Mouse (Mus musculus) liver, embryonic 14.5 days (tissue): ENCODE measurements around the gene Taf8. TPM values are rescaled to one million over a fixed set of nuclear protein-coding genes. Genes with fewer than 3 reads are reported as not detected.

Source experiments
- ATAC-seq: fragments of 200-750 bp; cut with Nextera tagmentation; 2 replicates; pipeline ENCODE4 v1.8.0; 2017; ENCODE audit warnings: moderate number of reproducible peaks, mild to moderate bottlenecking, moderate library complexity; ENCODE audit not compliant: insufficient read depth
- DNase-seq, 3 experiments: peaks; one replicate each; pipeline ENCODE4 v3.0.0-alpha.2; 2012 to 2013; ENCODE audit warnings: low read depth in 3 of 3, low spot score in 3 of 3
- H3K27ac ChIP-seq: fragments of 300-500 bp; sonication (generic); 2 replicates; pipeline ENCODE4 v1.5.1; 2014; ENCODE audit warnings: moderate library complexity, mild to moderate bottlenecking, control low read depth, inconsistent platforms
- H3K27me3 ChIP-seq: fragments of 300-500 bp; sonication (generic); 2 replicates; pipeline ENCODE4 v1.6.1; 2014; ENCODE audit warnings: mild to moderate bottlenecking, low read length, moderate library complexity; ENCODE audit not compliant: control insufficient read depth, insufficient read depth
- H3K36me3 ChIP-seq: fragments of 300-500 bp; sonication (generic); replicated peaks from 2 replicates; pipeline ENCODE4 v1.6.1; 2014; ENCODE audit warnings: low read depth; ENCODE audit not compliant: control insufficient read depth, insufficient read depth
- H3K4me1 ChIP-seq, 2 experiments: fragments of 200-500 bp in 1 of 2; fragments of 300-500 bp in 1 of 2; sonication (generic) in 1 of 2; replicated peaks; 2 replicates each; pipeline ENCODE4 v1.6.1; 2012 to 2014; ENCODE audit warnings: antibody characterized with exemption in 1 of 2, inconsistent platforms in 1 of 2, low read length in 1 of 2; ENCODE audit not compliant: control insufficient read depth in 2 of 2, insufficient read depth in 2 of 2
- H3K4me2 ChIP-seq: fragments of 300-500 bp; sonication (generic); 2 replicates; pipeline ENCODE4 v1.6.1; 2014; ENCODE audit warnings: low read depth, mild to moderate bottlenecking, control low read depth, moderate library complexity
- H3K4me3 ChIP-seq, 2 experiments: fragments of 200-500 bp in 1 of 2; fragments of 300-500 bp in 1 of 2; sonication (generic) in 1 of 2; 2 replicates each; pipeline ENCODE4 v1.5.1; 2012 to 2014; ENCODE audit warnings: low read depth in 2 of 2, low read length in 2 of 2, mild to moderate bottlenecking in 2 of 2, control low read depth in 1 of 2, inconsistent platforms in 1 of 2, moderate library complexity in 1 of 2; ENCODE audit not compliant: insufficient read depth in 1 of 2
- H3K9ac ChIP-seq: fragments of 300-500 bp; sonication (generic); replicated peaks from 2 replicates; pipeline ENCODE4 v1.6.1; 2014; ENCODE audit warnings: mild to moderate bottlenecking, control low read depth, moderate library complexity
- H3K9me3 ChIP-seq: fragments of 300-500 bp; sonication (generic); 2 replicates; pipeline ENCODE4 v1.6.1; 2016; ENCODE audit warnings: low read length, mixed read lengths; ENCODE audit not compliant: control insufficient read depth
- CTCF ChIP-seq: IDR thresholded peaks from 2 replicates; pipeline ENCODE4 v1.5.1; 2016; ENCODE audit warnings: antibody characterized with exemption, low read depth, control low read depth
- EP300 ChIP-seq: IDR thresholded peaks from 2 replicates; pipeline ENCODE4 v1.6.1; 2016; ENCODE audit warnings: antibody characterized with exemption, low read depth
- WGBS: fragments of 180-500 bp; shearing (Covaris S2); extraction: QIAGEN DNeasy Blood & Tissue Kit; methylation state at CpG from one replicate; pipeline ENCODE4 v1.1.7; 2014; ENCODE audit not compliant: insufficient replicate concordance; 5-methylcytosine and 5-hydroxymethylcytosine counted together
- polyA plus RNA-seq, 2 experiments: library from polyadenylated mRNA; depleted of rRNA in 1 of 2; stranded (reverse) in 1 of 2; unstranded in 1 of 2; fragments of >200 nt; fragmentation: Nextera tagmentation in 1 of 2; extraction: Ambion mirVana in 1 of 2; gene quantifications; 2 replicates each; pipeline versions ENCODE4 v1.2.1 to v1.2.3; 2012 to 2014

Taf8 gene
- polyA plus RNA-seq, 2 experiments = 10.4 to 15.5 TPM

GRCm38 (mm10) chr17:47445518-47445917, 56.6 kb downstream of the Taf8 start:
- DNase-seq = no peak
- 0 out of 2 replicates have a peak, but pooled peaks have one; percentile 21 for ATAC-seq
- Histone ChIP-seq H3K4me3 (no peak overlapping the region), H3K27me3 (no peaks in the 10 kb centered on the region), H3K9me3 (no peaks in the 10 kb centered on the region), H3K4me2 (no peak overlapping the region), H3K4me1 (peaks cover 8 to 37% of the 10 kb centered on the region in 2 experiments), H3K36me3 (no peaks in the 10 kb centered on the region), H3K27ac (no peak overlapping the region), H3K9ac (no peak overlapping the region)
- WGBS = 36% methylated on average over 11 of the region's 11 CpGs
- TF ChIP-seq CTCF = no peak
- no peak for TF ChIP-seq EP300

DNA sequence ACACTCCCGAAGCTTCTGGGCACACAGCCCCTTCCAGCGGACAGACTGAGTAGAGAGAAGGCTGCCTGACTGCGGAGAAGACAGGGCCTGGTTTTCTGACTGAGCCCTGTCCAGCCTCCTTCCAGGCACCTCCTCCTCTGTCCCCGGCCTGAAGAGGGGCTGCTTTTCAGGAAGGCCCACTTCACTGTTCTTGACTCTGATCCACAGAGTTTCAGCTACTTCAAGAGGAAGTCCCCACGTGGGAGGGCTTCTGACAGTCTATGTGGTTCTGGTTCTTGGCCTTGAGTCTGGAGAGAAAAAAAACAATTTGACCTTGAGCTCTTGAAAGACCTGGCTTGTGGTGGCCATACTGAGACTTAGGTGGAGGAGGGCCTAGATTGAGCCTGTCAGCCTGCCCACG, 58.0 kb downstream of the Taf8 start:
- Histone ChIP-seq H3K9me3 (no peaks in the 10 kb centered on the region), H3K9ac (no peak overlapping the region), H3K4me1 (peaks cover 8 to 37% of the 10 kb centered on the region in 2 experiments), H3K27ac (no peak overlapping the region), H3K4me2 (no peak overlapping the region), H3K36me3 (no peaks in the 10 kb centered on the region), H3K4me3 (no peak overlapping the region), H3K27me3 (no peaks in the 10 kb centered on the region)
- WGBS = 54% methylated on average over 6 of the region's 6 CpGs
- no peak for ATAC-seq
- TF ChIP-seq EP300 = no peak
- TF ChIP-seq CTCF = no peak
- no peak for DNase-seq

GRCm38 (mm10) chr17:47442271-47442670, 59.8 kb downstream of the Taf8 start:
- Histone ChIP-seq H3K27ac (no peak overlapping the region), H3K4me3 (no peak overlapping the region), H3K4me1 (peaks cover 6 to 44% of the 10 kb centered on the region in 2 experiments), H3K36me3 (no peaks in the 10 kb centered on the region), H3K9ac (no peak overlapping the region), H3K27me3 (peaks cover 11% of the 10 kb centered on the region), H3K9me3 (no peaks in the 10 kb centered on the region), H3K4me2 (no peak overlapping the region)
- no peak for TF ChIP-seq EP300
- 0 out of 2 replicates have a peak, but pooled peaks have one; percentile 4 for TF ChIP-seq CTCF
- 55% methylated on average over 3 of the region's 3 CpGs for WGBS
- DNase-seq (no peak), ATAC-seq (no peak)

GRCm38 (mm10) chr17:47441296-47442051, 60.6 kb downstream of the Taf8 start:
- no peak overlapping the region for H3K27ac ChIP-seq
- DNase-seq = no peak
- ATAC-seq = no peak
- H3K36me3 ChIP-seq = no peaks in the 10 kb centered on the region
- 59% methylated on average over 19 of the region's 19 CpGs for WGBS
- H3K4me1 ChIP-seq = peaks cover 3 to 41% of the 10 kb centered on the region in 2 experiments
- no peak overlapping the region for H3K4me3 ChIP-seq
- no peak overlapping the region for H3K9ac ChIP-seq
- no peaks in the 10 kb centered on the region for H3K9me3 ChIP-seq
- no peak overlapping the region for H3K4me2 ChIP-seq
- no peak for TF ChIP-seq CTCF
- no peak for TF ChIP-seq EP300
- peaks cover 19% of the 10 kb centered on the region for H3K27me3 ChIP-seq

DNA sequence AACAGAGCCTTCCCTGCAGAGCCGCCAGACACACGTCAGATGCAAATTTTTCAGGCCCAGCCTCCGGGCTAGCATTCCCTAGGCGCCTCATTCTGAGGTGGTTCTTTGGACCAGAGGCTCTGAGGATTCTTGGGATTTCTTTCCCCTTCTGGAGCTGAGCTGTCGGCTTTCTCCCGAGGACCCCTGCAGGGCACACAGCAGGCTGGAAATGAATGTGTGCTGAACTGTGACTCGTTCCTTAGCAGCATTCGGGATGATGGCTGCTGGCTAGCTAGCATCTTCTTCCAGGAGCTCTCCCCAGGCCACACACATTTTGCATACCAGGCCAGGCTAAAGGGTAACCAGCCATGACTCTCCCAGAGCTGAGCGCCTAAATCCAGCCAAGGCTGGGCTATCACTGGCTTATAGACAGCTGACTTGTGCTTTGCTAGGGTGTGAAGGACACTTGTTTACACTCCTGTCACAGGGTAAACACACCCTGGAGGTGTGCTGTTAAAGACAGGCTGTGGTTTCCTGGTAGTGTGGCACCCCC, 61.7 kb downstream of the Taf8 start:
- no peak overlapping the region for H3K4me2 ChIP-seq
- H3K4me1 ChIP-seq = peaks cover 0 to 31% of the 10 kb centered on the region in 2 experiments; a peak in 3 of 4 replicates

More for the DNA sequence above, 61.7 kb downstream of the Taf8 start:
- Histone ChIP-seq H3K27me3 (peaks cover 24% of the 10 kb centered on the region), H3K27ac (no peak overlapping the region), H3K9ac (no peak overlapping the region), H3K4me3 (no peak overlapping the region), H3K36me3 (no peaks in the 10 kb centered on the region), H3K9me3 (no peaks in the 10 kb centered on the region)
- TF ChIP-seq EP300 = no peak
- TF ChIP-seq CTCF = no peak
- DNase-seq = no peak
- no peak for ATAC-seq
- 54% methylated on average over 9 of the region's 9 CpGs for WGBS
